Mouse (Mus musculus) MEL (cell line): ENCODE measurements around the gene Ankrd35. TPM values are rescaled to one million over a fixed set of nuclear protein-coding genes. Genes with fewer than 3 reads are reported as not detected.

Source experiments
- DNase-seq: peaks from one replicate; pipeline ENCODE4 v3.0.0; 2011; ENCODE audit warnings: low read depth, low spot score
- H3K27ac ChIP-seq: 2 replicates; pipeline ENCODE4 v1.5.1; 2012; ENCODE audit warnings: low read depth, mild to moderate bottlenecking, control low read depth, low read length, moderate library complexity; ENCODE audit not compliant: control insufficient read depth
- H3K27me3 ChIP-seq, 2 experiments: fragments of 150-350 bp in 1 of 2; sonication (generic) in 1 of 2; 2 replicates each; pipeline ENCODE4 v1.6.1; 2012; ENCODE audit warnings: low read length in 2 of 2, mild to moderate bottlenecking in 2 of 2, improper control_type of control experiment in 1 of 2, moderate library complexity in 1 of 2; ENCODE audit not compliant: insufficient read depth in 2 of 2, control insufficient read depth in 1 of 2
- H3K36me3 ChIP-seq, 2 experiments: 2 replicates each; pipeline ENCODE4 v1.6.1; 2012 to 2014; ENCODE audit warnings: low read length in 2 of 2, improper control_type of control experiment in 1 of 2, inconsistent platforms in 1 of 2, mild to moderate bottlenecking in 1 of 2; ENCODE audit not compliant: insufficient read depth in 2 of 2, control insufficient read depth in 1 of 2
- H3K4me1 ChIP-seq, 2 experiments: fragments of 150-350 bp in 1 of 2; sonication (generic) in 1 of 2; 2 replicates each; pipeline ENCODE4 v1.6.1; 2012; ENCODE audit warnings: low read length in 2 of 2, improper control_type of control experiment in 1 of 2, mild to moderate bottlenecking in 1 of 2; ENCODE audit not compliant: insufficient read depth in 2 of 2, control insufficient read depth in 1 of 2
- H3K4me3 ChIP-seq, 2 experiments: fragments of 150-350 bp in 1 of 2; sonication (generic) in 1 of 2; 2 replicates each; pipeline ENCODE4 v1.5.1; 2012; ENCODE audit warnings: low read depth in 2 of 2, low read length in 2 of 2, mild to moderate bottlenecking in 2 of 2, moderate library complexity in 2 of 2, control low read depth in 1 of 2, improper control_type of control experiment in 1 of 2; ENCODE audit not compliant: control insufficient read depth in 1 of 2, insufficient read depth in 1 of 2
- H3K79me2 ChIP-seq: 2 replicates; pipeline ENCODE4 v1.6.1; 2012; ENCODE audit warnings: mild to moderate bottlenecking, low read length, moderate library complexity; ENCODE audit not compliant: control insufficient read depth, poor library complexity, insufficient read depth
- H3K9ac ChIP-seq: 2 replicates; pipeline ENCODE4 v1.6.1; 2012; ENCODE audit warnings: low read depth, mild to moderate bottlenecking, control low read depth, low read length, moderate library complexity; ENCODE audit not compliant: control insufficient read depth, poor library complexity, severe bottlenecking
- H3K9me3 ChIP-seq: fragments of 150-350 bp; sonication (generic); replicated peaks from 2 replicates; pipeline ENCODE4 v1.6.1; 2012; ENCODE audit warnings: mild to moderate bottlenecking, low read length, improper control_type of control experiment, moderate library complexity; ENCODE audit not compliant: insufficient read depth
- BHLHE40 ChIP-seq: IDR thresholded peaks from 2 replicates; pipeline ENCODE4 v1.6.1; 2012; ENCODE audit warnings: low read depth, mild to moderate bottlenecking, inconsistent platforms, low read length, improper control_type of control experiment, borderline replicate concordance
- CHD2 ChIP-seq: IDR thresholded peaks from 2 replicates; pipeline ENCODE4 v1.6.1; 2011; ENCODE audit warnings: low read length, improper control_type of control experiment
- E2F4 ChIP-seq: IDR thresholded peaks from 2 replicates; pipeline ENCODE4 v1.6.1; 2011; ENCODE audit warnings: low read depth, low read length, improper control_type of control experiment, borderline replicate concordance
- GATA1 ChIP-seq: IDR thresholded peaks from 2 replicates; pipeline ENCODE4 v1.6.1; 2011; ENCODE audit warnings: low read depth, low read length, improper control_type of control experiment
- HCFC1 ChIP-seq: IDR thresholded peaks from 2 replicates; pipeline ENCODE4 v1.6.1; 2012; ENCODE audit warnings: low read depth, mild to moderate bottlenecking, inconsistent platforms, low read length, improper control_type of control experiment, moderate library complexity
- JUND ChIP-seq: IDR thresholded peaks from 2 replicates; pipeline ENCODE4 v1.6.1; 2011; ENCODE audit warnings: low read depth, mild to moderate bottlenecking, improper control_type of control experiment, low read length
- KAT2A ChIP-seq: conservative IDR thresholded peaks from 2 replicates; pipeline ENCODE4 v1.6.1; 2012; ENCODE audit warnings: low read depth, low read length, improper control_type of control experiment, inconsistent platforms
- MAFK ChIP-seq: IDR thresholded peaks from 2 replicates; pipeline ENCODE4 v1.6.1; 2011; ENCODE audit warnings: low read depth, mild to moderate bottlenecking, low read length, improper control_type of control experiment, borderline replicate concordance
- MAX ChIP-seq: IDR thresholded peaks from 2 replicates; pipeline ENCODE4 v1.6.1; 2011; ENCODE audit warnings: low read length, improper control_type of control experiment
- MAZ ChIP-seq: IDR thresholded peaks from 2 replicates; pipeline ENCODE4 v1.6.1; 2012; ENCODE audit warnings: low read depth, mild to moderate bottlenecking, inconsistent platforms, low read length, improper control_type of control experiment
- MYB ChIP-seq: IDR thresholded peaks from 2 replicates; pipeline ENCODE4 v1.6.1; 2011; ENCODE audit warnings: mild to moderate bottlenecking, low read depth, low read length, improper control_type of control experiment
- MYC ChIP-seq: IDR thresholded peaks from 2 replicates; pipeline ENCODE4 v1.6.1; 2011; ENCODE audit warnings: low read depth, mild to moderate bottlenecking, low read length, improper control_type of control experiment, moderate library complexity
- NELFE ChIP-seq: IDR thresholded peaks from 2 replicates; pipeline ENCODE4 v1.6.1; 2011; ENCODE audit warnings: low read depth, low read length, improper control_type of control experiment
- RAD21 ChIP-seq: IDR thresholded peaks from 2 replicates; pipeline ENCODE4 v1.6.1; 2011; ENCODE audit warnings: mild to moderate bottlenecking, low read depth, low read length, improper control_type of control experiment
- TAL1 ChIP-seq: IDR thresholded peaks from 2 replicates; pipeline ENCODE4 v1.6.1; 2012; ENCODE audit warnings: mild to moderate bottlenecking, inconsistent platforms, low read length, moderate library complexity, mixed read lengths
- TBP ChIP-seq: IDR thresholded peaks from 2 replicates; pipeline ENCODE4 v1.8.0; 2011; ENCODE audit warnings: low read depth, low read length, improper control_type of control experiment
- UBTF ChIP-seq: IDR thresholded peaks from 2 replicates; pipeline ENCODE4 v1.6.1; 2012; ENCODE audit warnings: low read depth, mild to moderate bottlenecking, inconsistent platforms, low read length, improper control_type of control experiment, moderate library complexity, borderline replicate concordance; ENCODE audit not compliant: insufficient read depth
- USF1 ChIP-seq: IDR thresholded peaks from 2 replicates; pipeline ENCODE4 v1.6.1; 2014; ENCODE audit warnings: low read depth, mild to moderate bottlenecking, inconsistent platforms, low read length, improper control_type of control experiment, moderate library complexity
- ZKSCAN1 ChIP-seq: IDR thresholded peaks from 2 replicates; pipeline ENCODE4 v1.6.1; 2012; ENCODE audit warnings: low read depth, mild to moderate bottlenecking, inconsistent platforms, low read length, improper control_type of control experiment, moderate library complexity
- polyA plus RNA-seq, 2 experiments: library from polyadenylated mRNA; stranded (reverse) in 1 of 2; unstranded in 1 of 2; fragments of >175 nt in 1 of 2; fragments of >200 nt in 1 of 2; gene quantifications; 2 replicates each; pipeline versions ENCODE4 v1.2.1 to v1.2.4; 2012; ENCODE audit warnings: low replicate concordance in 2 of 2, low read depth in 1 of 2; ENCODE audit not compliant: insufficient read length in 2 of 2, insufficient read depth in 1 of 2, missing spikeins in 1 of 2
- total RNA-seq: library from RNA; depleted of rRNA; stranded (reverse); fragments of 300-350 nt; gene quantifications from 2 replicates; pipeline ENCODE4 v1.2.3, GENCODE M21; 2012

Ankrd35 gene
- total and polyA plus RNA-seq, 3 experiments = 0.62 to 0.77 TPM; not detected in 1

DNA sequence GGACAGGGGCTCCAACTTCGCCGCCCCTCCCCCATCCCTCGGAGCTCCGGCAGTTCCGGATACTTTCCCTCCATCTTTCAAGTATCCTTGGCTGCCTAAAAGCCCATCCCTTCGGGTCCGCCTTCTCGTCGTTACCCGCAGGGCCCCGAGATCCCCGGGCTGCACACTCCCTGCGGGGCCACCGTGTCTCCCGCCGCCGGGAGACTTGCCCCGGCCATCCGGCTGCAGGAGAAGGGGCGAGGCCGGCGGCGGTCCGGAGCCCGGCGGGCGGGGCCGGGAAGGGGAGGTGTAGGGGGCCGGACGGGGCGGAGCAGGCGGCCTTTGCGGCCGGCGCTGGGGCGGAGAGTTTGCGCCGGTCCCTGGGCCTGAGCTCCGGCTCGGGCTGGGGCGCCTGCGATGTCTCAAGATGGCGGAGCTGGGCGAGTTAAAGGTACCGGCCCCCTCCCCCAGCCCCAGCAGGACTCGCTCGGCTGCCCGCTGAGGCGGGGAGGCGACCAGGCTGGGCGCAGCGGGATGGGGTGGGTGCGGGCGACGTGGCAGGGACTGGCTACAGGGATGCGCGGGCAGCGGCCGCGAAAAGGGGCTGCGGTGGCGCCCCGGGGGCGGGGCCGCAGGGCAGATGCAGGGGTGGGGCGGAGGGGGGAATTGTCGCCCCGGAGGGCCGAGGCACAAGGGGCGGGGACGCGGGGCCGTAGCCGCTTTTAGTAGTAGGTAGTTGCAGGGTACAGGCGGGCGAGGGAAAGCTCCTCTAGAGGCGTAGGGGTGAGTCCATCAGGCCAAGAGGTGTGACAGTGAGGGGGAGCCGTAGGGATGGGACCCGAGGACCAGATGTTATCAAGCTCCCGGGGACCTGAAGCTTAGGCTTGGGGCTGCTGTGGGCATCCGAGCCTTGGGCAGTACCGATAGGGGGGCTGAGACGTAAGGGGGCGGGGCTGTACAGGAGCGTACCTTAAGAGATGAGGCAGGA is 27.1 kb downstream of the Ankrd35 start (continued):
- peak; percentile 83 for TF ChIP-seq CHD2
- peak; percentile 39; the same call in 1 of the 2 replicates for TF ChIP-seq BHLHE40
- TF ChIP-seq RAD21 = no peak
- TF ChIP-seq HCFC1 = peak; percentile 73
- TF ChIP-seq NELFE = peak; percentile 66
- no peak; the same call in 1 of the 2 replicates for TF ChIP-seq GATA1
- no peak for TF ChIP-seq MYC
- no peak for TF ChIP-seq TAL1
- no peak for TF ChIP-seq JUND
- TF ChIP-seq MAFK = no peak; the same call in 1 of the 2 replicates
- TF ChIP-seq UBTF = no peak
- TF ChIP-seq KAT2A = no peak
- TF ChIP-seq E2F4 = no peak
- TF ChIP-seq, all 39 proteins: peak for 15

DNA sequence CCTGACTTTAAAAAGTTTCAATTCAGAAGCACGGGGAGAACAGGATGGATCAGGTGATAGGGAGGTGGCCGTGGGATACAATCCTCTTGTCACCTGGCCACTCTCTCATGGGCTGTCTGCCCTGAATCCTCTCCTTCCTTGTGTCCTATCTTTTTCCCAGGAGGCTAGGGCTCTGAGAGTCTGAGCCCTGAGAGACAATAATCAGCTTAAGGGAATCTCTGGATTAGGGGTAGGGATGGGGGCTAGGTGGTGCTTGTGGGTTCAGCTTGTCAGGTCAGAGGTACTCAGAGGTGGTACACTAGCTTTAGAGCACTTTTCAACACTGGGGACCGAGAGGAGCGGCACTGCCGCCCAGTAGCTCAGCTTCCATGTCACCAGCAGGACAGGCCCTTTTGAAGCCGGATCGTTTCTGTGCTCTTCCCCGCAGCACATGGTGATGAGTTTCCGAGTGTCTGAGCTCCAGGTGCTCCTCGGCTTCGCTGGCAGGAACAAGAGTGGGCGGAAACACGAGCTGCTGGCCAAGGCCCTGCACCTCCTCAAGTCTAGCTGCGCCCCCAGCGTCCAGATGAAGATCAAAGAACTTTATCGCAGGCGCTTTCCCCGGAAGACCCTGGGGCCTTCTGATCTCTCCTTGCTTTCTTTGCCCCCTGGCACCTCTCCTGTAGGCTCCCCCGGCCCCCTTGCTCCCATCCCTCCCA is 29.2 kb downstream of the Ankrd35 start:
- Histone ChIP-seq H3K9ac (no peak overlapping the region), H3K27me3 (no peaks in the 10 kb centered on the region), H3K36me3 (peaks cover 0 to 13% of the 10 kb centered on the region in 2 experiments; a peak in 2 of 4 replicates), H3K79me2 (peaks cover 3% of the 10 kb centered on the region; the same call in 1 of the 2 replicates), H3K4me3 (no peak overlapping the region), H3K27ac (no peak overlapping the region), H3K9me3 (no peaks in the 10 kb centered on the region), H3K4me1 (peaks cover 5 to 13% of the 10 kb centered on the region in 2 experiments; a peak in 3 of 4 replicates)
- no peak for TF ChIP-seq MAX
- no peak for TF ChIP-seq MAZ
- no peak for TF ChIP-seq E2F4
- no peak for TF ChIP-seq MYB
- TF ChIP-seq JUND = no peak
- TF ChIP-seq HCFC1 = no peak
- no peak for TF ChIP-seq USF1
- no peak for TF ChIP-seq ZKSCAN1
- TF ChIP-seq NELFE = no peak
- no peak for TF ChIP-seq CHD2
- TF ChIP-seq GATA1 = no peak
- no peak for TF ChIP-seq TBP
- no peak for DNase-seq
